Mouse (Mus musculus): ENCODE results near the gene Casp8.

DNA sequence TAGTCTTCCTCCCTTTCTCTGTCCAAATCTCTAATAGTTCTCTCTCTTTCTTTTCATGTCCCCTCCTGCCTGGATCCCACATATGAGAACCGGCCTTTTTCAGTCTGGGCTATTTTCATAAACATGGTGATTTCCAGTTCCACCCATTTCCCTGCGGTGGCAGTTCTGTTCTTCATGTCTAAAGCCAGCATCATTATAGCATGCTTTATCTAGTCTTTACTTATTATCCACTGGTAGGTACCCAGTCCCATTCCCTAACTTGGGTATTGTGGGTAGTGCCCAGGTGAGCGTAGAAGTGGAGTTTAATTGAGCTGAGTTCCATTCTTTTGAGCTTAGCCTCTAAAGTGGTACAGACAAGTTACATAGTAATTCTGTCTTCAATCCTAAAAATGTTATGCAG is 35.7 kb upstream of the Casp8 start:
- TF ChIP-seq CTCF (IDR thresholded peaks at IDR 0.05) (no peak), EP300 (IDR thresholded peaks at IDR 0.05) (no peak)

Data from lung, postnatal 0 days (tissue).